Mouse (Mus musculus) adrenal gland, adult (tissue): ENCODE measurements around the gene Rasgrf1.

ENCODE experiments used
- DNase-seq, 2 experiments: peaks; one replicate each; pipeline ENCODE4 v3.0.0; 2022 to 2023; ENCODE audit warnings: low spot score in 1 of 2; ENCODE audit not compliant: inconsistent age in 2 of 2

Rasgrf1 gene

DNA sequence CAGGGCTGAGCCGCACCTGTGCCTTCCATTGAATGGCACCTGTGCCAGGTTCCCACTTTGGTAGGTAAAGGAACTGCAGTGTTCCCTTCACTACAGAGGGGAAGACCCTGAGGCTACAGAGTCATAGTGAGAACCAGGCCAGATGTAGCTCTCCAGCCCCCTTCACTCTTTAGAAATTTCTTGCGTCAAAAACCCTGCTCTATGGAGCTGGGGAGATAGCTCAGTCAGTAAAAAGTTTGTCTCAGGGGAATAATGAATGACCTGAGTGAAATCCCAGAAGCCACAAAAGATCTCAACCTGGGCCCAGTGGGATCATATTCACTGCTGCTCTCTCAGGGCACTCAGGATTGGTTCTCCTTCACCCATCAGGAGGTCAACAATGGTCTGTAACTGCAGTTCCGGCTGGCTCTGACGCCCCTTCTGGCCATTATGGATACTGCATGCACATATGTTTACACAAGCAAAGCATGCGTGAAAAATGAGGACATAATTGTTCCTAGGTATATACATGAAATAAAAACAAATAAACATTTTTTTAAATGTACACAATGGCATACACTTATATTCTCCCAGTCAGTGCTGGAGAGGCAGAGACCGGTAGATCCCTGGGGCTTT lies 59.2 kb downstream of the Rasgrf1 start:
- DNase-seq, result peak in 1 of 2 experiments; percentile 46

GRCm38 (mm10) chr9:89970271-89970670 lies 60.6 kb downstream of the Rasgrf1 start:
- DNase-seq, result no peak

DNA sequence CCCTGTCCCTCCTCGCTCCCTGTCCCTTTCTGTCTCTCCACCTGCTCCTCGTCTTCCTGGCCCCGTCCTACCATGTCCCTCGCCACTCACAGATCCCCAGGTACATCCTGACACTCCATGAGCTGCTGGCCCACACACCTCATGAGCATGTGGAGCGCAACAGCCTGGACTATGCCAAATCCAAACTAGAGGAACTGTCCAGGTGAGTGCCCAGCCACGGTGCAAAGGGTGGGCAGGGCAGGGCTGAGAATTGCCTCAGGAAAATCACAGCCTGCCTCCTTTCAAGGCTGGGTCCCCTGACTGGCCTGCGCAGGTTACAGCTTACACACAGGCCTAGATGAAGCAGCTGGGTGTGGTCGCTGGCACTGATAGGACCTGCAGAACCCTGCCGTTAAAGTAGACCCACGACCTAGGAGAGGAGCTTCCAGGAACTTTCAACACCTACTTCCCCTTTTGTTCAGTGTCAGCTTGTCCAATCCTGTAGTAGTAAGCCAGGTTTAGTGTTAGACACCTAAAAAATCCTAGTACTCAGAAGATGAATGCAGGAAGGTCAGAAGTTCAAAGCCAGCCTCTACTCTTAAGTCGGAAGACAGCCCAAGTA lies 61.3 kb downstream of the Rasgrf1 start:
- DNase-seq, result no peak

- DNase-seq, result no peak
Measured at GRCm38 (mm10) chr9:89972321-89972720, 62.6 kb downstream of the Rasgrf1 start.

GRCm38 (mm10) chr9:89973856-89974255 lies 64.1 kb downstream of the Rasgrf1 start:
- peak in 1 of 2 experiments; percentile 54 for DNase-seq

DNA sequence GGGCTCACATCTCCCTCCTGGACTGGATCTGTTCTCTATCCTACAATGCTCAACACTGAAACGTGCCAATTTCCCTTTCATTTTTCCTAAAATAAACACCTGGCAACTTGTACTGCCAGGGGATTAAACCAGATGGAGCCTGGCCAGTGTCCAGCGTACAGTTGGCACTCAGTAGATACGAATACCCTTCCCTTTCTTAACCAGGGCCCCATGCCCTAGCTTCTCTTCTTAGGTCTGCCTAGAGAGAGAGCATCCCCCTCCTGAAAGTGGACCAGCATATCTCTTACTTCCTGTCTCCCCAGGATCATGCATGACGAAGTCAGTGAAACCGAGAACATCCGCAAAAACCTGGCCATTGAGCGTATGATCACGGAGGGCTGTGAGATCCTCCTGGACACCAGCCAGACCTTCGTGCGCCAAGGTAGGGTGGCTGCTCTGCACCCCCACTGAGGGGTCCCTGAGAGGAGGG lies 64.8 kb downstream of the Rasgrf1 start:
- DNase-seq, result no peak

GRCm38 (mm10) chr9:89976366-89976940 lies 66.7 kb downstream of the Rasgrf1 start:
- peak in 1 of 2 experiments; percentile 2 for DNase-seq

- peak in 1 of 2 experiments; percentile 33 for DNase-seq
Measured at GRCm38 (mm10) chr9:89979248-89979647, 69.5 kb downstream of the Rasgrf1 start.

DNA sequence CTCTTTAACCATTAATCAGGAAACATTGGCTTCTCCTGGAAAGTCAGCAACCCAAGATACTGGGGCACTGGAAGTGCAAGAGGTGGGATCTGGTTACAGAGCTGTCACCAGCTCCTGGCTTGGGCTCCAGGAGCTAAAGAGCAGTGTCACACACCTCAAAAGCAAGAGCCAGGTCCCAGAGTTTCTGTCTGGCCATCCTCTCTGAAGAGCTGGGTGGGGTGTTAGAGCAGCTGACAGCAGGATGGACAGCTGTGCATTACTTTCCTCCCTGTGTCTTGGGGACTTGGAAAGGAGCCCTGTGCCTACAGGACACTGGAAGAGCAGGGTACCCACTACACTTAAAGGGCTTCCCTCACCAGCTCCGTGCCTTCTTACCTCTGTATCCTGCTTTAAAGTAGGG lies 72.5 kb downstream of the Rasgrf1 start:
- DNase-seq, result peak in 1 of 2 experiments; percentile 0

DNA sequence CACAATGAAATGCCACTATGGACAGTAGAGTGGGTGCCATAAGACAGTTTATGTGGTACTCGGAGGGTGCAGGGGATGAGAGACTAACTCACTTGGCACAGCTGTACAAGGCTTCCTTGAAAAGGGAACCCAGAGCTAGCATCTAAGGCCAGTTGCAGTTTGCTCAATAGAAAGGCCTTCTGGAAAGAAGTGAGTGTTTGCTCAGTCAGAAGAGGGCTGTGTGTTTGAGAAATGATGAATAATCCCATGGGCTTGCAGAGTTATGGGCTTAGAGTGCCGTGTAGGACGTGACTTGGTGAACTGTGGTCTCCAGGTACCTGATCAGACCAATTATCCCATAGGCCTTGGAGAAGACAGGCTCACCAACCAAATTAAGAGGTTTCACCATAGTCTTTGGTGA lies 78.3 kb downstream of the Rasgrf1 start:
- no peak for DNase-seq

- no peak for DNase-seq
Measured at GRCm38 (mm10) chr9:89988811-89989528, 79.3 kb downstream of the Rasgrf1 start.

DNA sequence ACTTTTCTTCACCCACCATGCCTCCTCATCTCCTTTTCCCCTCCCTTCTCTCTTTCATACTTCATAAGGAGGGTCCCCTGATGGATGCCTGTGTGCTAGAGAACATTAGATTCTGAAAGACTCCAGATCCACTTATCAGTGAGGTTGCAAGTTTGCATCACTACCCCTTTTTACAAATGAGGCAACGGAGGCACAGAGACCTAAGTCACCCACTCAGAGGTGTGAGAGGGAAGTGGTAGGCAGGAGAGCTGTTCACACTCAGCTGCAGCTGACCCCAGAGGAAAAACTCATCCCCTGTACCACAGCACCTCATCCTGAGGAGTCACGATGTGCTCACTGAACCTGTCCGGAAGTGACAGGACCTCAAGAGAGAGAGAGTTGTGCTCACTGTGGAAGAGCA lies 96.7 kb downstream of the Rasgrf1 start:
- no peak for DNase-seq

DNA sequence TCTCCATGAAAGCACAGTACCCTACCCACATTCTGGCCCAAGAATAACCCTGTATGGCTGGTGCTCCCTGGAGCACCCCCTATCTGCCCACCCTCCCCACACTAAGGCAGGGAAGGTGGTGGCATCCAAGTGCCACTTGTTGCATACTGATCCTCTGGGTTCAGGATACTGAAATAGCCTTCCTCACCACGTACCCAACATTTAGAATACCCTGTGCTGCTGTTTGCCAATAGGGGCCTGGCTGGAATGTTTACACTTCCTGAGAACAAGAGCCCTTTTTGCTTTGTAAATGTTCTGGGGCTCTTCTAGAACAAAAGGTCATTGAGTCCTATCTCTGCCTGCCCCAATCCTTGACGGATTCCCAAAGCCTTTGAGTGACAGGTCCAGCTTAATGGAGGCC lies 97.4 kb downstream of the Rasgrf1 start:
- DNase-seq, result no peak

- peak in 1 of 2 experiments; percentile 14 for DNase-seq
Measured at GRCm38 (mm10) chr9:90008138-90008537, 98.4 kb downstream of the Rasgrf1 start.

GRCm38 (mm10) chr9:90011849-90012248 lies 102.1 kb downstream of the Rasgrf1 start:
- no peak for DNase-seq

- no peak for DNase-seq
Measured at GRCm38 (mm10) chr9:90014649-90015048, 104.9 kb downstream of the Rasgrf1 start.

DNA sequence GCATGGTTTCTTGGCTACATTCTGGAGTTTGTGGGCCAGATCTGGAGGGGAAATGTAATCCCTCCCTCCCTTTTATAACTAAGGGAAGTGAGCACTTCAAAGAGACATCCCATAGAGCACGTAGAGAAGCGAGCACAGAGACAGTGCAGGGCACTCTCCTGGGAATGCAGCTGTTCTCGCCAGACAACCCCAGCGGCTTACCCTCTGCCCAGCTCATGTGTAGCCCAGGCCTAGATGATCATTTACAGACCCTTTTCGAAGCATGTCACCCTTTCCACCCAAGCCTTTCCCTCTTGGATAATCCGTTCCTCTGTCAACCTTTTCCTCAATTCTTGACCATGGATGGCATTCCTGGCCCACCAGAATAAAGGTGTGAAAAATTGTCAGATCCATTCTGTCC lies 106.5 kb downstream of the Rasgrf1 start:
- no peak for DNase-seq

DNA sequence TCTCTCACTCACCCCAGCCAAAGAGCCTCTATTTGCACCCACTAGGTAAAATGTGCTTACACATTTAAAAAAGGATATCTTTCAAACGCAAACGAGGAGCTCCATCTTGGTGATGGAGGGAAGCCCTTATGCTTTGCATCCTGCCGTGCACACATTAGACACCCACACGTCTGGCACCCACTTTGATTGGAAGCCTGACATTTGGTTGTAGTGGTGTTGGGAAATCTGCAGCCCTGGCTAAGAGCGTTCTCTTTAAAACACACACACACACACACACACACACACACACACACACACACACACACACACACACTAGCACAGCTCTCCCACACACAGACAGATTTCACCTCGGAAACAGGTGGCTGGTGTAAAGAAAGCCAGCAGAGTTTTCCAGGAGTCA lies 111.2 kb downstream of the Rasgrf1 start:
- no peak for DNase-seq

- peak in 1 of 2 experiments; percentile 28 for DNase-seq
Measured at GRCm38 (mm10) chr9:90021442-90021841, 111.7 kb downstream of the Rasgrf1 start.

DNA sequence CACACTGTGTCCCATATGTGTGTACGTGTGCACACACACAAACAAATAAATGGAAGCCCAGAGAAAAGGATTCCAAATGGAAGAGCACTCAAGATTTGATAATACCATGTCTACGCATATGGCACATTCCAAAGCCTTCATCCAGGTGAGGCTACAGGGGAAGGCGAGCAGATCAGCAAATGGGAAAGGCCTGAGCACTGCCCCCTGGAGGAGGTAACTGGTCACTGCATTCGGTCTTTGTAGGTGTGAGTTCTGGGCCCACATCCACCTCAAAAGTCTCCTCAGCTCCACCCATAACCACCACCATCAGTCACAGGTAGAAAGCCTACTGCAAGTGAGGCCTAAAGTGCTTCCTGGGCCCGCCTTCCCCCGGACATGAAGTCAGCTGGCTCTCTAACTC lies 118.0 kb downstream of the Rasgrf1 start:
- peak in 1 of 2 experiments; percentile 33 for DNase-seq

DNA sequence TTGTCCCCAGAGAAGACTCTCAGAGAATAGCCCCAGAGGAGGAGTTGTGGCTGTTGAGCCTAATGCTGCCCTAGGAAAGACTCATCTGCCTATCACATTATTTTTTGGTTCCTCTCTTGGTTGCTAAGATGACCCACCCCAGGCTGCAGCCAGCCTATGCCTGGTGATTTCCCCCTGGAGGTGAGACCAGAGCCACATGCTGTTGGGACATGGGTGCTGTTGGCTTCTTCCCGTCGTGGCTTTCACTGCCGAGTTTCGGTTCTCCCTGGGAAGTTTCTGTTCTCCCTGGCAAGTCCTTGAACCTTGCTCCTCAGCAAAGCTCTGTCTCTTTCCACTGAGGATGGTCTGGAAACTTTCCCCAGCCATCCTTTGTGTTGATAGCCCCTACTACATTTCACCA lies 124.2 kb downstream of the Rasgrf1 start:
- peak; percentile 39 to 64 for DNase-seq

GRCm38 (mm10) chr9:90035168-90035567 lies 125.5 kb downstream of the Rasgrf1 start:
- DNase-seq, result no peak
